Mouse (Mus musculus) stomach, postnatal 0 days (tissue): ENCODE measurements at regions not wholly inside any gene's neighbourhood (a gene's known extent, or its start where the extent isn't known, plus 50 kb on each side); places are given as distances from the start of the nearest gene placed in this dataset.

Source experiments
- ATAC-seq: fragments of 200-750 bp; cut with Nextera tagmentation; 2 replicates; pipeline ENCODE4 v1.8.0; 2017; ENCODE audit not compliant: low FRiP score, low TSS enrichment
- DNase-seq: peaks from one replicate; pipeline ENCODE4 v3.0.0-alpha.2; 2016; ENCODE audit warnings: low spot score
- H3K27ac ChIP-seq: fragments of 300-500 bp; sonication (generic); replicated peaks from 2 replicates; pipeline ENCODE4 v1.5.1; 2014; ENCODE audit warnings: mild to moderate bottlenecking, control low read depth
- H3K27me3 ChIP-seq: fragments of 300-500 bp; sonication (generic); 2 replicates; pipeline ENCODE4 v1.6.1; 2014; ENCODE audit warnings: low read length; ENCODE audit not compliant: control insufficient read depth, insufficient read depth
- H3K36me3 ChIP-seq: fragments of 300-500 bp; sonication (generic); 2 replicates; pipeline ENCODE4 v1.6.1; 2014; ENCODE audit warnings: low read length, mixed read lengths; ENCODE audit not compliant: control insufficient read depth, insufficient read depth
- H3K4me1 ChIP-seq: fragments of 300-500 bp; sonication (generic); replicated peaks from 2 replicates; pipeline ENCODE4 v1.6.1; 2014; ENCODE audit warnings: antibody characterized with exemption; ENCODE audit not compliant: control insufficient read depth, insufficient read depth
- H3K4me2 ChIP-seq: fragments of 300-500 bp; sonication (generic); replicated peaks from 2 replicates; pipeline ENCODE4 v1.6.1; 2014; ENCODE audit warnings: low read depth, mild to moderate bottlenecking, control low read depth, moderate library complexity
- H3K4me3 ChIP-seq: fragments of 300-500 bp; sonication (generic); 2 replicates; pipeline ENCODE4 v1.5.1; 2014; ENCODE audit warnings: low read depth, low read length, control low read depth
- H3K9ac ChIP-seq: fragments of 300-500 bp; sonication (generic); 2 replicates; pipeline ENCODE4 v1.6.1; 2014; ENCODE audit warnings: mild to moderate bottlenecking, low read length, control low read depth, mixed read lengths
- H3K9me3 ChIP-seq: fragments of 300-500 bp; sonication (generic); 2 replicates; pipeline ENCODE4 v1.6.1; 2016; ENCODE audit warnings: low read length; ENCODE audit not compliant: control insufficient read depth
- CTCF ChIP-seq: IDR thresholded peaks from 2 replicates; pipeline ENCODE4 v1.5.1; 2016; ENCODE audit warnings: antibody characterized with exemption, low read depth, mild to moderate bottlenecking, moderate library complexity
- EP300 ChIP-seq: optimal IDR thresholded peaks from 2 replicates; pipeline ENCODE3; 2016; ENCODE audit warnings: antibody characterized with exemption
- WGBS: fragments of 180-500 bp; shearing (Covaris S2); extraction: QIAGEN DNeasy Blood & Tissue Kit; methylation state at CpG from one replicate; pipeline ENCODE4 v1.1.7; 2014; 5-methylcytosine and 5-hydroxymethylcytosine counted together

DNA sequence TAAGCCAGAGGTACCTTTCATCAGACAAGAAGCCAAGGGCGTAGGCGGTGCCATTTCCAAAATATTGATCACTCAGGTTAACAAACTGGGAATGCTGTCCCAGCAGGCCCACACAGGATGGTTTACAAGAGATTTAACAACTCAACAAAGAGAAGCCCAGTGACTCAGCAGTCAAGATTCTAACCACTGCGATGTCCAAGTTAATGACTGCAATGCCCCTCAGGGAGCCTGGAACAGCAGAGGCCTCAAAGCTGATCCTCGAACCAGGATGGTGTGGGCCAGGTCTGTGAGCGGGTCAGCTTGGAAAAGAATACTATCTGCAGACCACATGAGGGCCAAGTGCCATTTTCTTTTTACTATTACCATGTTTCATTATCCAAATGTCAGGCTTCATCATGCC, 108.0 kb upstream of the Klf14 start:
- peaks cover 6% of the 10 kb centered on the region; the same call in 1 of the 2 replicates for H3K4me1 ChIP-seq

DNA sequence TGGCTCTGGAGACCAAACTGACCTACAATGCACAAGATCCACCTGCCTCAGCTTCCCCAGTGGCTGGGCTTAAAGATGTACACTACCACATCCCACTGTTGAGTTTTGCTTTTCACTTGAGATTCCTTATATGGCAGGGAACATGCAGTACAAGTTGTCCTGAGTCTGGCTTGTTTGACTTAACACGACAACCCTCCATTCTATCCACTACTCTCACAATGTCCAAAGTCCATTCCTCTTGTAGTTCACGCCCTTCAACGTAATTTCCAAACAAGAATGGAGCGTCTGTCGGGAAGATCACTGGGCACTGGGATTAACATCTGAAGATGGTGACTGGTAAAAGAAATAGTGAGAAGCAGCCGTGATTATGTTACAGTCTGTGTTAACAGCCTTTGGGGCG, 108.6 kb upstream of the Klf14 start:
- Histone ChIP-seq H3K36me3 (no peaks in the 10 kb centered on the region), H3K9ac (no peak overlapping the region), H3K9me3 (no peaks in the 10 kb centered on the region), H3K4me3 (no peak overlapping the region), H3K4me1 (peaks cover 6% of the 10 kb centered on the region; the same call in 1 of the 2 replicates), H3K27me3 (no peaks in the 10 kb centered on the region), H3K27ac (no peak overlapping the region), H3K4me2 (no peak overlapping the region)
- no peak for TF ChIP-seq EP300
- no peak for TF ChIP-seq CTCF
- ATAC-seq (peak; percentile 77), DNase-seq (peak; percentile 35)
- 50% methylated on average over 7 of the region's 7 CpGs for WGBS

More for the DNA sequence above, 108.0 kb upstream of the Klf14 start:
- Histone ChIP-seq H3K27ac (0 out of 2 replicates have a peak overlapping the region, but pooled peaks have one; percentile 8), H3K27me3 (no peaks in the 10 kb centered on the region), H3K4me2 (no peak overlapping the region), H3K9ac (no peak overlapping the region), H3K36me3 (no peaks in the 10 kb centered on the region), H3K4me3 (no peak overlapping the region), H3K9me3 (no peaks in the 10 kb centered on the region)
- no peak for DNase-seq
- 78% methylated on average over 5 of the region's 5 CpGs for WGBS
- ATAC-seq: no peak
- TF ChIP-seq EP300: no peak
- no peak for TF ChIP-seq CTCF

DNA sequence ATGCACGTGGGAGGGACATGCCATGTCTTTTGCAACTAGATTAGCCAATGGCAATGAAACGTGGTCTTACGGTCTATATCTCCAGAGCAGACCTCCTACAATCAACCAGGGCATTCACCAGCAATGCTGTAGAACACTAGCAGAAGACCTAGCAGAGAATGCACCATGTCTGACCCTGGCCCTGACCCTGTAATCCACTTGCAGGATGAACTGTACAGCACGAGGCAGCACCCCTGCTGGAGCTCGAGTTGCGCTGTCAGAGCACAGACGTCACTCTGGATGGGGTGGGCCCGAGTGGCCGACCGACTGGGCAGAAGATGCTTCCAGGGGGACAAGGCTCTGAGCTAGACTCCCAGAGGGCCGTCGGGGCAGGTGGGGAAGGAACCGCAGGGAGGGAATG, 110.4 kb upstream of the Klf14 start:
- TF ChIP-seq CTCF: no peak
- no peak for TF ChIP-seq EP300
- ATAC-seq: no peak
- 79% methylated on average over 13 of the region's 13 CpGs for WGBS
- Histone ChIP-seq H3K4me2 (no peak overlapping the region), H3K27me3 (no peaks in the 10 kb centered on the region), H3K9ac (no peak overlapping the region), H3K27ac (no peak overlapping the region), H3K4me3 (no peak overlapping the region), H3K36me3 (no peaks in the 10 kb centered on the region), H3K4me1 (peaks cover 6% of the 10 kb centered on the region; the same call in 1 of the 2 replicates), H3K9me3 (no peaks in the 10 kb centered on the region)
- no peak for DNase-seq

DNA sequence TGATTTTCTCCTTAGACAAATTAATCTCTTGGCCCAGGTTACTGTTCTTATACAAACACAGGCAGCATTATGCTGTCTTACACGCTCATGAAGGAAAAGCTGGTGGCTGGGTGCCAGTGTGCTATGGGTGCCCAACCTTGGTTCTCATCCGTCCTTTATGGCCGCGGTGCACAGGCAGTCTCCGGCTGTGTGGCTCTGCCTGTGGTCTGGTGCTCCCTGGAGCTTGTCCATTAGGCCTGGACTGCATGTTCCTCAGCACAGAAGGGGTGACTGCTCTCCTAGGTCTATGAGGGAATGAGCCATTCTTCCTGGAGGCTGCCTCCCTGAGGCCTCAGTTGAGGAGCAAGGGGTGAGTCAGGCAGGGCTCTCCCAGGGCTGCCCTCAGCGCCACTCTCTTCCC, 111.7 kb upstream of the Klf14 start:
- DNase-seq: peak; percentile 56
- no peaks in the 10 kb centered on the region for H3K27me3 ChIP-seq
- H3K9ac ChIP-seq: no peak overlapping the region
- H3K4me3 ChIP-seq: no peak overlapping the region
- WGBS: 31% methylated on average over 6 of the region's 6 CpGs
- H3K4me2 ChIP-seq: no peak overlapping the region
- ATAC-seq: peak; percentile 8; the same call in 1 of the 2 replicates
- no peaks in the 10 kb centered on the region for H3K36me3 ChIP-seq
- TF ChIP-seq CTCF (no peak), EP300 (no peak)
- no peaks in the 10 kb centered on the region for H3K9me3 ChIP-seq
- H3K27ac ChIP-seq: peak overlapping the region; percentile 56
- H3K4me1 ChIP-seq: peaks cover 11% of the 10 kb centered on the region

DNA sequence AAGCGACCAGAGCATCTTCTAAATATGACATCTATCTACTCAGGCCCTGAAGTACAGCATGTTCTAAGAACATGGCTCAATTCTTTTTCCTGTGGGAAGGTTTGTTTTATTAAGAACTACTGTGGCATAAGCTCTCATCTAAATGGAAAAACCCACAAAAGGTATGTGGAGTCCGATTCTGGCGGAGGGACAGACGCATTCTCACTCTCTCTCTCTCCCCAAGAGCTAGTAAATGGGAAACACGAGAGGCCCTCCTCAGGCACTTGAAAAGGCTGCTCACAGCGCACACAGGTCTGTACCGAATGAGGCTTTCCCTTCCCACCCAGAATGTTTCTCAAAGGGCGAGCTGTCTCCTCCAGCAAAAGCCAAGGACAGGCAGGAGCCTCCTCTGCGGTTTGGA, 112.1 kb upstream of the Klf14 start:
- DNase-seq (no peak), ATAC-seq (no peak)
- H3K36me3 ChIP-seq: no peaks in the 10 kb centered on the region
- no peaks in the 10 kb centered on the region for H3K27me3 ChIP-seq
- H3K4me1 ChIP-seq: peaks cover 13% of the 10 kb centered on the region
- peak overlapping the region; percentile 56 for H3K27ac ChIP-seq
- H3K9ac ChIP-seq: no peak overlapping the region
- 69% methylated on average over 9 of the region's 9 CpGs for WGBS
- H3K9me3 ChIP-seq: no peaks in the 10 kb centered on the region
- TF ChIP-seq CTCF: no peak
- no peak for TF ChIP-seq EP300
- no peak overlapping the region for H3K4me2 ChIP-seq
- no peak overlapping the region for H3K4me3 ChIP-seq

DNA sequence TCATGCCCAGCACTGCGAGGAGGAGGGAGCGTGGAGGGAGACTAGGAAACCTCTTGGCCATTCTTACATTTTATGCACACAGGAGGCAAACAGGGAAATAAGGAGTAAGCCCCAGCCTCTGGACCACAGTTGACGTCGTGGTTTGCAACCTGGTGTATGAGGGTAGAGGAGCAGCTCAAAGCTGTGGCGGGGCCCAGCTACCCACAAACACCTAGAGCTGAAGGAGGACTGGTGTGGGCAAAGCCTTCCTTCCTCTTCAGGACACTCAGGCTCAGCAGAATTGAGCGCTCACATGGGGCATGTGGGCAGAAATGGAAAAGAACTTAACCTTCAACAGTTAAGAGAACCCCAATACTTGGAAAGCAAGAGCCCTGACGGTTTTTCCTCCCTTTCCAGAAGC, 113.2 kb upstream of the Klf14 start:
- Histone ChIP-seq H3K36me3 (no peaks in the 10 kb centered on the region), H3K9me3 (no peaks in the 10 kb centered on the region), H3K4me1 (peaks cover 16% of the 10 kb centered on the region), H3K4me2 (no peak overlapping the region), H3K27ac (no peak overlapping the region), H3K4me3 (no peak overlapping the region), H3K9ac (no peak overlapping the region), H3K27me3 (no peaks in the 10 kb centered on the region)
- no peak for DNase-seq
- no peak for ATAC-seq
- WGBS: 89% methylated on average over 7 of the region's 7 CpGs
- no peak for TF ChIP-seq EP300
- TF ChIP-seq CTCF: no peak
